Mouse (Mus musculus): ENCODE measurements around the gene Cd70.
"Not testable (repeated sequence)": the region's sequence is repeated elsewhere in the genome, so short reads cannot be mapped to it uniquely, and the experiment has no call there.

Gene Cd70

GRCm38 (mm10) chr17:57134021-57134420, 15.6 kb downstream of the Cd70 start:
- not testable (repeated sequence) for DNase-seq

GRCm38 (mm10) chr17:57131793-57132192, 17.8 kb downstream of the Cd70 start:
- DNase-seq, result no peak

- no peak for DNase-seq
These were observed 23.5 kb downstream of the Cd70 start for GRCm38 (mm10) chr17:57125853-57126622.

- DNase-seq, result no peak
These were observed 24.8 kb downstream of the Cd70 start for GRCm38 (mm10) chr17:57124792-57125191.

- no peak for DNase-seq
These were observed 26.1 kb downstream of the Cd70 start for GRCm38 (mm10) chr17:57123192-57124118.

GRCm38 (mm10) chr17:57121856-57122255, 27.7 kb downstream of the Cd70 start:
- DNase-seq, result no peak

- DNase-seq, result peak; percentile 6 to 31
These were observed 30.8 kb downstream of the Cd70 start for GRCm38 (mm10) chr17:57118524-57119349.

GRCm38 (mm10) chr17:57116801-57117200, 32.8 kb downstream of the Cd70 start:
- no peak for DNase-seq

GRCm38 (mm10) chr17:57112768-57113474, 36.7 kb downstream of the Cd70 start:
- DNase-seq, result peak; percentile 6 to 18

- no peak for DNase-seq
These were observed 39.6 kb downstream of the Cd70 start for GRCm38 (mm10) chr17:57110005-57110404.

- DNase-seq, result no peak
These were observed 40.9 kb downstream of the Cd70 start for GRCm38 (mm10) chr17:57108666-57109171.

GRCm38 (mm10) chr17:57108040-57108665, 41.4 kb downstream of the Cd70 start:
- no peak for DNase-seq

- DNase-seq, result no peak
These were observed 42.5 kb downstream of the Cd70 start for GRCm38 (mm10) chr17:57107064-57107463.

GRCm38 (mm10) chr17:57106035-57106368, 43.6 kb downstream of the Cd70 start:
- DNase-seq, result no peak

- peak; percentile 24 to 49 for DNase-seq
These were observed 44.2 kb downstream of the Cd70 start, which contains the start of gene Tnfsf9 for GRCm38 (mm10) chr17:57105181-57106034. Tnfsf9 (plus strand) TSS chr17:57105325.

- no peak for DNase-seq
These were observed 45.1 kb downstream of the Cd70 start for GRCm38 (mm10) chr17:57104496-57104895.

GRCm38 (mm10) chr17:57102276-57102675, 47.3 kb downstream of the Cd70 start:
- DNase-seq, result no peak

GRCm38 (mm10) chr17:57099629-57100325, 49.8 kb downstream of the Cd70 start:
- no peak for DNase-seq

- no peak for DNase-seq
These were observed 51.3 kb downstream of the Cd70 start for GRCm38 (mm10) chr17:57098321-57098720.

GRCm38 (mm10) chr17:57096623-57096920, 53.0 kb downstream of the Cd70 start:
- peak; percentile 82 to 94 for DNase-seq
